Mouse (Mus musculus) kidney, adult 18-20 months (tissue): Measurements from ENCODE around the gene AC131692.1.
"Not testable (repeated sequence)": the region's sequence is repeated elsewhere in the genome, so short reads cannot be mapped to it uniquely, and the experiment has no call there.

ENCODE experiments used
- DNase-seq: peaks from one replicate; pipeline ENCODE4 v3.0.0; 2021

The AC131692.1 gene

GRCm38 (mm10) chr19:6118677-6119185, 24.5 kb downstream of the AC131692.1 start:
- no peak for DNase-seq

- no peak for DNase-seq
Observed at GRCm38 (mm10) chr19:6121761-6122160, 27.5 kb downstream of the AC131692.1 start.

GRCm38 (mm10) chr19:6123330-6123729, 29.1 kb downstream of the AC131692.1 start:
- DNase-seq = no peak

- no peak for DNase-seq
Observed at GRCm38 (mm10) chr19:6124898-6125297, 30.7 kb downstream of the AC131692.1 start.

- DNase-seq = peak; percentile 43
Observed at GRCm38 (mm10) chr19:6126289-6126688, 32.1 kb downstream of the AC131692.1 start.

GRCm38 (mm10) chr19:6126789-6127580, 32.8 kb downstream of the AC131692.1 start:
- no peak for DNase-seq

- peak; percentile 98 for DNase-seq
Observed at GRCm38 (mm10) chr19:6127760-6128341, 33.6 kb downstream of the AC131692.1 start, which contains the start of gene Snx15. Gene Snx15 (minus strand): TSS chr19:6128304.

GRCm38 (mm10) chr19:6130414-6131128, 36.4 kb downstream of the AC131692.1 start:
- DNase-seq = not testable (repeated sequence)

GRCm38 (mm10) chr19:6132171-6132827, 38.1 kb downstream of the AC131692.1 start:
- no peak for DNase-seq

GRCm38 (mm10) chr19:6133197-6133596, 39.0 kb downstream of the AC131692.1 start:
- DNase-seq = not testable (repeated sequence)

- no peak for DNase-seq
Observed at GRCm38 (mm10) chr19:6136397-6136796, 42.2 kb downstream of the AC131692.1 start.

- no peak for DNase-seq
Observed at GRCm38 (mm10) chr19:6139701-6140100, 45.5 kb downstream of the AC131692.1 start.

GRCm38 (mm10) chr19:6140374-6140677, 46.1 kb downstream of the AC131692.1 start:
- DNase-seq = no peak

- peak; percentile 93 for DNase-seq
Observed at GRCm38 (mm10) chr19:6140678-6141393, 46.6 kb downstream of the AC131692.1 start, which contains the start of gene Batf2. Gene Batf2 (plus strand): TSS chr19:6140983.

GRCm38 (mm10) chr19:6141394-6141749, 47.2 kb downstream of the AC131692.1 start, which contains the start of gene Arl2:
Gene Arl2 (minus strand): TSS chr19:6141548.
- peak; percentile 77 for DNase-seq

- DNase-seq = no peak
Observed at GRCm38 (mm10) chr19:6144842-6145241, 50.6 kb downstream of the AC131692.1 start.
